Mouse (Mus musculus) CH12.LX (cell line): ENCODE measurements at regions not wholly inside any gene's neighbourhood (a gene's known extent, or its start where the extent isn't known, plus 50 kb on each side); places are given as distances from the start of the nearest gene placed in this dataset.

Experiments used
- DNase-seq: peaks from one replicate; pipeline ENCODE4 v3.0.0-alpha.2; 2013; ENCODE audit errors: extremely low read depth
- H3K27ac ChIP-seq: 2 replicates; pipeline ENCODE4 v1.5.1; 2012; ENCODE audit warnings: low read depth, mild to moderate bottlenecking, control low read depth, moderate library complexity; ENCODE audit not compliant: insufficient read depth
- H3K27me3 ChIP-seq: replicated peaks from 2 replicates; pipeline ENCODE3; 2012; ENCODE audit warnings: inconsistent platforms
- H3K36me3 ChIP-seq, 2 experiments: replicated peaks in 1 of 2; 2 replicates each; pipeline versions ENCODE3 to v1.6.1; 2012; ENCODE audit warnings: inconsistent platforms in 1 of 2, low read length in 1 of 2, mild to moderate bottlenecking in 1 of 2, mixed read lengths in 1 of 2, moderate library complexity in 1 of 2; ENCODE audit not compliant: control insufficient read depth in 1 of 2, insufficient read depth in 1 of 2
- H3K4me1 ChIP-seq, 2 experiments: 2 replicates each; pipeline ENCODE4 v1.6.1; 2012; ENCODE audit warnings: inconsistent platforms in 1 of 2, moderate library complexity in 1 of 2; ENCODE audit not compliant: insufficient read depth in 2 of 2, control insufficient read depth in 1 of 2
- H3K4me2 ChIP-seq: 2 replicates; pipeline ENCODE4 v1.6.1; 2012; ENCODE audit warnings: low read depth, mild to moderate bottlenecking, control low read depth; ENCODE audit not compliant: poor library complexity, insufficient read depth, severe bottlenecking
- H3K4me3 ChIP-seq, 3 experiments: fragments of 150-350 bp in 1 of 3; sonication (generic) in 1 of 3; replicated peaks in 1 of 3; 2 replicates each; pipeline versions ENCODE3 to v1.5.1; 2011 to 2012; ENCODE audit warnings: low read depth in 2 of 3, low read length in 2 of 3, mild to moderate bottlenecking in 2 of 3, moderate library complexity in 2 of 3, control low read depth in 1 of 3, improper control_type of control experiment in 1 of 3, inconsistent platforms in 1 of 3, mixed read lengths in 1 of 3; ENCODE audit not compliant: poor library complexity in 1 of 3
- H3K79me2 ChIP-seq: replicated peaks from 2 replicates; pipeline ENCODE4 v1.6.1; 2012; ENCODE audit warnings: mild to moderate bottlenecking, moderate library complexity; ENCODE audit not compliant: control insufficient read depth, poor library complexity, insufficient read depth, severe bottlenecking; ENCODE audit errors: extremely low read depth
- H3K9ac ChIP-seq: 2 replicates; pipeline ENCODE4 v1.6.1; 2012; ENCODE audit warnings: low read depth, mild to moderate bottlenecking, control low read depth, moderate library complexity; ENCODE audit not compliant: insufficient read depth
- H3K9me3 ChIP-seq: replicated peaks from 2 replicates; pipeline ENCODE3; 2012; ENCODE audit warnings: low read length, inconsistent platforms, mixed read lengths
- BHLHE40 ChIP-seq: IDR thresholded peaks from 2 replicates; pipeline ENCODE4 v1.6.1; 2011; ENCODE audit warnings: mild to moderate bottlenecking, low read depth, low read length, improper control_type of control experiment
- CHD1 ChIP-seq: IDR thresholded peaks from 2 replicates; pipeline ENCODE4 v1.6.1; 2012; ENCODE audit warnings: low read depth, low read length, improper control_type of control experiment, inconsistent platforms
- CHD2 ChIP-seq: IDR thresholded peaks from 2 replicates; pipeline ENCODE4 v1.6.1; 2011; ENCODE audit warnings: low read length, improper control_type of control experiment
- CTCF ChIP-seq, 2 experiments: IDR thresholded peaks in 1 of 2; conservative IDR thresholded peaks in 1 of 2; 2 replicates each; pipeline ENCODE4 v1.5.1; 2011 to 2012; ENCODE audit warnings: low read depth in 2 of 2, low read length in 2 of 2, improper control_type of control experiment in 1 of 2, inconsistent platforms in 1 of 2, mild to moderate bottlenecking in 1 of 2, moderate library complexity in 1 of 2
- ETS1 ChIP-seq: conservative IDR thresholded peaks from 2 replicates; pipeline ENCODE4 v1.6.1; 2012; ENCODE audit warnings: low read depth, mild to moderate bottlenecking, inconsistent platforms, low read length, improper control_type of control experiment, moderate library complexity
- GABPA ChIP-seq: IDR thresholded peaks from 2 replicates; pipeline ENCODE4 v1.6.1; 2012; ENCODE audit warnings: low read depth, low read length, improper control_type of control experiment, inconsistent platforms; ENCODE audit not compliant: insufficient replicate concordance
- HCFC1 ChIP-seq: IDR thresholded peaks from 2 replicates; pipeline ENCODE4 v1.6.1; 2012; ENCODE audit warnings: low read depth, mild to moderate bottlenecking, inconsistent platforms, low read length, improper control_type of control experiment
- JUND ChIP-seq: conservative IDR thresholded peaks from 2 replicates; pipeline ENCODE4 v1.6.1; 2011; ENCODE audit warnings: low read depth, low read length, improper control_type of control experiment
- MAFK ChIP-seq: IDR thresholded peaks from 2 replicates; pipeline ENCODE4 v1.6.1; 2011; ENCODE audit warnings: low read length, improper control_type of control experiment; ENCODE audit not compliant: insufficient replicate concordance
- MAZ ChIP-seq: IDR thresholded peaks from 2 replicates; pipeline ENCODE4 v1.6.1; 2012; ENCODE audit warnings: low read depth, mild to moderate bottlenecking, inconsistent platforms, low read length, improper control_type of control experiment, moderate library complexity
- MYC ChIP-seq: IDR thresholded peaks from 2 replicates; pipeline ENCODE4 v1.6.1; 2011; ENCODE audit warnings: low read depth, mild to moderate bottlenecking, improper control_type of control experiment, low read length
- NELFE ChIP-seq: IDR thresholded peaks from 2 replicates; pipeline ENCODE4 v1.6.1; 2011; ENCODE audit warnings: low read depth, low read length, improper control_type of control experiment
- NRF1 ChIP-seq: IDR thresholded peaks from 2 replicates; pipeline ENCODE4 v1.6.1; 2014; ENCODE audit warnings: low read depth, mild to moderate bottlenecking, inconsistent platforms, low read length, improper control_type of control experiment, moderate library complexity
- PAX5 ChIP-seq: IDR thresholded peaks from 2 replicates; pipeline ENCODE4 v1.6.1; 2012; ENCODE audit warnings: low read length, inconsistent platforms, mixed read lengths
- POLR2A ChIP-seq: IDR thresholded peaks from 2 replicates; pipeline ENCODE4 v1.6.1; 2011; ENCODE audit warnings: low read depth, mild to moderate bottlenecking, improper control_type of control experiment, low read length
- POLR2AphosphoS2 ChIP-seq: IDR thresholded peaks from 2 replicates; pipeline ENCODE4 v1.6.1; 2011; ENCODE audit warnings: low read depth, low read length, improper control_type of control experiment
- RAD21 ChIP-seq: IDR thresholded peaks from 2 replicates; pipeline ENCODE4 v1.6.1; 2011; ENCODE audit warnings: low read depth, mild to moderate bottlenecking, low read length, improper control_type of control experiment, moderate library complexity
- SMC3 ChIP-seq: IDR thresholded peaks from 2 replicates; pipeline ENCODE4 v1.6.1; 2011; ENCODE audit warnings: low read depth, low read length, improper control_type of control experiment
- TBP ChIP-seq: conservative IDR thresholded peaks from 2 replicates; pipeline ENCODE4 v1.6.1; 2011; ENCODE audit warnings: low read depth, low read length, improper control_type of control experiment
- TCF12 ChIP-seq: IDR thresholded peaks from 2 replicates; pipeline ENCODE4 v1.6.1; 2014; ENCODE audit warnings: low read depth, mild to moderate bottlenecking, inconsistent platforms, low read length, improper control_type of control experiment
- UBTF ChIP-seq: IDR thresholded peaks from 2 replicates; pipeline ENCODE4 v1.6.1; 2012; ENCODE audit warnings: low read depth, mild to moderate bottlenecking, inconsistent platforms, low read length, improper control_type of control experiment, moderate library complexity
- USF1 ChIP-seq: IDR thresholded peaks from 2 replicates; pipeline ENCODE4 v1.6.1; 2014; ENCODE audit warnings: low read depth, mild to moderate bottlenecking, inconsistent platforms, low read length, improper control_type of control experiment
- USF2 ChIP-seq: conservative IDR thresholded peaks from 2 replicates; pipeline ENCODE4 v1.6.1; 2011; ENCODE audit warnings: low read depth, low read length, improper control_type of control experiment
- ZKSCAN1 ChIP-seq: IDR thresholded peaks from 2 replicates; pipeline ENCODE4 v1.6.1; 2012; ENCODE audit warnings: low read depth, inconsistent platforms, low read length, improper control_type of control experiment, borderline replicate concordance
- ZMIZ1 ChIP-seq: IDR thresholded peaks from 2 replicates; pipeline ENCODE4 v1.6.1; 2012; ENCODE audit warnings: low read depth, mild to moderate bottlenecking, inconsistent platforms, low read length, improper control_type of control experiment
- dilution Hi-C: fragments of 300-500 bp; cut with MboI; formaldehyde crosslinking; loops from 2 replicates; pipeline ENCODE4 v1.14.3; 2020; ENCODE audit warnings: low sequenced_read_pairs; ENCODE audit not compliant: extremely low pct_unique_long_range_greater_than_20kb, extremely low pct_ligation_motif_present
- in situ Hi-C: fragments of 300-500 bp; cut with MboI; formaldehyde crosslinking; loops from 3 replicates; pipeline ENCODE4 v1.14.3; 2019; ENCODE audit warnings: low sequenced_read_pairs, low pct_ligation_motif_present, low pct_unique_long_range_greater_than_20kb, mixed read lengths

- DNase-seq: no peak
- in situ Hi-C loops (no loop called here), dilution Hi-C loops (no loop called here)
- H3K79me2 ChIP-seq: no peaks in the 10 kb centered on the region
- H3K4me2 ChIP-seq: no peak overlapping the region
- no peak overlapping the region for H3K27ac ChIP-seq
- no peak for TF ChIP-seq ZKSCAN1
- TF ChIP-seq TCF12: no peak
- TF ChIP-seq NELFE: no peak
- TF ChIP-seq UBTF: no peak
- no peak for TF ChIP-seq USF1
- no peak for TF ChIP-seq ZMIZ1
- TF ChIP-seq BHLHE40: no peak
- TF ChIP-seq CHD1: no peak
- TF ChIP-seq SMC3: no peak
- TF ChIP-seq CTCF (conservative IDR thresholded peaks at IDR 0.05 in 1 of 2, IDR thresholded peaks at IDR 0.05 in 1 of 2; ENCODE audit: low read depth in 2 of 2, low read length in 2 of 2): no peak
- no peak for TF ChIP-seq RAD21
- TF ChIP-seq GABPA: no peak
- H3K4me1 ChIP-seq: peaks cover 0 to 6% of the 10 kb centered on the region in 2 experiments; a peak in 2 of 4 replicates
- no peak overlapping the region for H3K4me3 ChIP-seq
- H3K27me3 ChIP-seq: no peaks in the 10 kb centered on the region
- no peak overlapping the region for H3K9ac ChIP-seq
- H3K9me3 ChIP-seq: peaks cover 8% of the 10 kb centered on the region
- H3K36me3 ChIP-seq: no peaks in the 10 kb centered on the region
Observed at GRCm38 (mm10) chr13:52046700-52047099, 200.2 kb downstream of the Gadd45g start.

DNA sequence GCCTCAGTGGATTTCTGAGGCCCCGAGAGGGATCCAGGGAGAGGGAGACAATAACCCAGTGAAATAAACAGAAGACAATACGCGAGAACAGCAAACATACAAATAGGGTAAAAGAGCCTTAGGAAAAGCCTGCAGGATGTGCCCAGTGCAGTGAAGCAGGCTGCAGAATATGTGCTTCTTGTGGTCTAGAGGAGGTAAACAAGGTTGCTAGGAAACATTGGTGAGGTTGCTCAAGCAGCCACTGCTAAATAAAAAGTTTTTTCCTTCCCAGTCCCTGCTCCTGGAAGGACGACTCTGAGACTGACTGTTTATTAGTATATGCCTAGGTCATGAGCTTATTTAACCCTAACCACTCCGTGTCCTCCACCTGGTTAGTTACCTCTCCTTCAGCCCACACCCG lies 201.5 kb downstream of the Gadd45g start:
- Histone ChIP-seq H3K4me2 (no peak overlapping the region), H3K27ac (no peak overlapping the region), H3K9ac (no peak overlapping the region), H3K27me3 (no peaks in the 10 kb centered on the region), H3K4me1 (no peaks in the 10 kb centered on the region), H3K36me3 (no peaks in the 10 kb centered on the region), H3K4me3 (no peak overlapping the region), H3K79me2 (no peaks in the 10 kb centered on the region), H3K9me3 (peaks cover 8% of the 10 kb centered on the region)
- TF ChIP-seq ZKSCAN1 (no peak), USF2 (no peak), ZMIZ1 (no peak), POLR2A (no peak), SMC3 (no peak), TBP (no peak), MYC (no peak), ETS1 (no peak), CTCF (conservative IDR thresholded peaks at IDR 0.05 in 1 of 2, IDR thresholded peaks at IDR 0.05 in 1 of 2; ENCODE audit: low read depth in 2 of 2, low read length in 2 of 2) (no peak), CHD2 (no peak), POLR2AphosphoS2 (no peak), NRF1 (no peak), MAFK (no peak), MAZ (no peak), HCFC1 (no peak), PAX5 (no peak), JUND (no peak)
- dilution Hi-C loops (no loop called here), in situ Hi-C loops (no loop called here)
- DNase-seq: no peak
